Mouse (Mus musculus): ENCODE results near the gene Vmn1r7.
"Not testable (repeated sequence)": the region's sequence is repeated elsewhere in the genome, so short reads cannot be mapped to it uniquely, and the experiment has no call there.

Vmn1r7 gene

GRCm38 (mm10) chr6:57025224-57025623, at the start of gene Vmn1r7:
Gene Vmn1r7 (minus strand): TSS chr6:57025324.
- not testable (repeated sequence) for DNase-seq (ENCODE audit: low spot score in 2 of 2)

DNA sequence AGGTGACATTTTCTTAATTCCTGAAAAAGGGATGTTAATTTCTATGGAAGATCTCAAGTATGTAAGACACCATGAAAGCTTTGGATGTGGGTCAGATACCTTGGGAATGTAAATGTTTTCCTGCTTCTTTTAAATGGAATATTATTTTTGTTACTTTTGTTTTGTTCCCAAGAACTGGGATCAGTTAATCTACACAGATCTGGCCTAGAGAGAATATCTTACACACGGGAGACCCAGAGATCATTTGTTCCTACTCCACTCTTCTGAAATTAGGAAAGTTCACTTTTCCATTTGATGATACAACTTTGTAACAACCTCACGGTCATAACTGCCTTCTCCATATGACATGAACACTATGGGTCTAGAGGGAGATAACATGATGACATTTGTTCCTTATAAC, 41.4 kb upstream of the Vmn1r7 start, which contains the start of gene Vmn1r9:
TSS of gene Vmn1r9 (plus strand) at position 301 of the 400 bp plus-strand sequence.
- no peak for DNase-seq (ENCODE audit: low spot score in 2 of 2)

- DNase-seq (ENCODE audit: low spot score in 2 of 2) = no peak
Measured at GRCm38 (mm10) chr6:57063730-57064129, 38.6 kb upstream of the Vmn1r7 start.

DNA sequence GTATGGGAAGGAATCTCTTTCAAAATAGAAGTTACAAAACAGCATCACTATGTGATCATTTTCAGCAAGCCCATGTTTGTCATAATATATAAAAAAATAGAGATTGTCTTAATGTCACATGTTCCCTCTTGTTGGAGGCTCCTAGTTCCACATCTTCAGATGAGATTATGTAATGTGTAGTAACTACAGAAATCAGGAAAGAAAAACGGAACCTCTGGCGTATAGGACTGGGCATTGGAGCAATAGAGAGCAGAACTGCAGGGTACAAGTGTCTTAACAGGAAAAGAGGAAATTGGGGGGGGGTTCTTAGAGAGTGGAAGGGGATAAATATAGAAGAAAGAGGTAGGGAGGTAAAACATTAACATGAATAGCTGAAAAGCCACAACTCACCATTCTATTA, 9.6 kb upstream of the Vmn1r7 start:
- no peak for DNase-seq (ENCODE audit: low spot score in 2 of 2)

DNA sequence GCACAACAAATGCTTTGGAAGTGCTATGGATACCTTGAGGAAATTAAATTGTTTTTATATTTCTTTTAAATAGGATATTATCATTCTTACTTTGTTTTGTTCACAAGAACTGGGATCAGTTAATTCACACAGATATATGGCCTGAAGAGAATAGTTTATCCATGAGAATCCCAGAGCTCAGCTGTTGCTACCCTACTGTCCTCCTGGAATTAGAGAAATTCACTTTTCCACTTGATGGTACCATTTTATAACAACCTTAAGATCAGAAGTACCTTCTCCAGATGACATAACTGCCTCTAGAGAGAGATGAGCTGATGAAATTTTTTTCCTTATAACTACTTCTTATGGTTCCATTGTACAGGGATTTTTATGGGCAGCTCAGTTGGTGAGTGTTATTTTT, 6.9 kb upstream of the Vmn1r7 start, which contains the start of gene Vmn1r8:
TSS of gene Vmn1r8 (plus strand) at position 301 of the 400 bp plus-strand sequence.
- no peak for DNase-seq (ENCODE audit: low spot score in 2 of 2)

DNA sequence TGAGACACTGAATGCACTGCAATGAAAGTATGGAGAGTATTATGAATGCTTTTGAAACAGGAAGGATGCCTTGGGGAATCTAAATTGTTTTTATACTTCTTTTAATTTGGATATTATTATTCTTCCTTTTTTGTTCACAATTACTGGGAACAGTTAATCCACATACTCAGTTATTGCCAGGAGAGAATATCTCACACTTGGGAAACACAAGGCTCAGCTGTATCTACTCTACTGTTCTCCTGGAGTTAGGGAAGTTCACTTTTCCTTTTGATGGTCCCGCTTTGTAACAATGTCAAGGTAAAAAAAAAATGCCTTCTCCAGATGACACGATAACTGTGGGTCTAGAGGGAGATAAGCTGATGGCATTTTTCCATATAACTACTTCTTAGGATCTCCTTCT, 28.2 kb downstream of the Vmn1r7 start, which contains the start of gene Vmn1r6:
TSS of gene Vmn1r6 (plus strand) at position 301 of the 400 bp plus-strand sequence.
- DNase-seq (ENCODE audit: low spot score in 2 of 2) = no peak

Measured in urinary bladder, postnatal 36 days (tissue).